Mouse (Mus musculus) left cerebral cortex, postnatal 10 days (tissue): Measurements from ENCODE around the gene Cacna1s. TPM values are rescaled to one million over a fixed set of nuclear protein-coding genes. Genes with fewer than 3 reads are reported as not detected.

Source experiments
- DNase-seq, 2 experiments: peaks; one replicate each; pipeline ENCODE4 v3.0.0; 2021 to 2022; ENCODE audit warnings: low spot score in 2 of 2, mixed read lengths in 1 of 2; ENCODE audit errors: extremely low spot score in 1 of 2
- intact Hi-C: fragments of 180-260 bp; cut with DNase I; formaldehyde crosslinking; loops from one replicate; pipeline ENCODE4 v1.15.1; 2025
- total RNA-seq, 2 experiments: library from RNA; stranded (reverse); gene quantifications; 2 replicates each; pipeline ENCODE4 v1.2.3; 2021

Cacna1s gene
- 1 to 10 TPM; 1.5 to 2.4 TPM for total RNA-seq

GRCm38 (mm10) chr1:136052547-136052946, at the start of gene Cacna1s:
Gene Cacna1s (plus strand): TSS chr1:136052750.
- peak in 1 of 2 experiments; percentile 46 for DNase-seq
- intact Hi-C loops: loop anchor here (5.0 kb wide), 2 partner anchors 80 to 115 kb away; partner anchors contain the start of gene Kif21b

GRCm38 (mm10) chr1:136006292-136006748, 46.2 kb upstream of the Cacna1s start, which contains the start of gene Igfn1:
Gene Igfn1 (minus strand): TSS chr1:136006342.
- no peak for DNase-seq

GRCm38 (mm10) chr1:136007211-136008158, 45.1 kb upstream of the Cacna1s start, which contains the start of gene Tmem9:
Gene Tmem9 (plus strand): TSS chr1:136008150.
- peak; percentile 51 to 79 for DNase-seq
- intact Hi-C loops: no loop called here

More at GRCm38 (mm10) chr1:136006292-136006748, 46.2 kb upstream of the Cacna1s start, which contains the start of gene Igfn1:
- intact Hi-C loops: no loop called here

- intact Hi-C loops: no loop called here
- no peak for DNase-seq
These were observed 44.4 kb upstream of the Cacna1s start for GRCm38 (mm10) chr1:136008159-136008533.

- no peak for DNase-seq
- intact Hi-C loops: no loop called here
These were observed 42.3 kb upstream of the Cacna1s start for GRCm38 (mm10) chr1:136010247-136010646.

- no peak for DNase-seq
- intact Hi-C loops: no loop called here
These were observed 39.0 kb upstream of the Cacna1s start for GRCm38 (mm10) chr1:136013513-136013912.

- intact Hi-C loops: loop anchor here (5.0 kb wide), 1 partner anchor 58 kb away; no protein-coding TSS in a partner anchor
- DNase-seq: no peak
These were observed 37.6 kb upstream of the Cacna1s start for GRCm38 (mm10) chr1:136014796-136015502.

GRCm38 (mm10) chr1:136017307-136017706, 35.2 kb upstream of the Cacna1s start:
- DNase-seq: no peak
- intact Hi-C loops: loop anchor here (5.0 kb wide), 1 partner anchor 60 kb away; no protein-coding TSS in a partner anchor

- intact Hi-C loops: loop anchor here (5.0 kb wide), 1 partner anchor 61 kb away; no protein-coding TSS in a partner anchor
- peak; percentile 95 to 97 for DNase-seq
These were observed 34.6 kb upstream of the Cacna1s start for GRCm38 (mm10) chr1:136017907-136018313.

- DNase-seq: peak in 1 of 2 experiments; percentile 42
- intact Hi-C loops: loop anchor here (5.0 kb wide), 1 partner anchor 61 kb away; no protein-coding TSS in a partner anchor
These were observed 34.0 kb upstream of the Cacna1s start for GRCm38 (mm10) chr1:136018390-136019189.

- DNase-seq: no peak
- intact Hi-C loops: no loop called here
These were observed 22.3 kb upstream of the Cacna1s start for GRCm38 (mm10) chr1:136030201-136030600.

GRCm38 (mm10) chr1:136031697-136032096, 20.9 kb upstream of the Cacna1s start:
- intact Hi-C loops: no loop called here
- DNase-seq: no peak

GRCm38 (mm10) chr1:136032961-136033360, 19.6 kb upstream of the Cacna1s start:
- no peak for DNase-seq
- intact Hi-C loops: no loop called here

GRCm38 (mm10) chr1:136038746-136039538, 13.6 kb upstream of the Cacna1s start:
- intact Hi-C loops: no loop called here

GRCm38 (mm10) chr1:136040452-136040851, 12.1 kb upstream of the Cacna1s start:
- intact Hi-C loops: loop anchor here (10.0 kb wide), 1 partner anchor 204 kb away; no protein-coding TSS in a partner anchor
- no peak for DNase-seq

More at GRCm38 (mm10) chr1:136038746-136039538, 13.6 kb upstream of the Cacna1s start:
- no peak for DNase-seq

GRCm38 (mm10) chr1:136040874-136041273, 11.7 kb upstream of the Cacna1s start:
- intact Hi-C loops: loop anchor here (10.0 kb wide), 1 partner anchor 204 kb away; no protein-coding TSS in a partner anchor
- DNase-seq: no peak

GRCm38 (mm10) chr1:136045774-136046173, 6.8 kb upstream of the Cacna1s start:
- intact Hi-C loops: loop anchor here (5.0 to 10.0 kb wide), 3 partner anchors 199 to 472 kb away; no protein-coding TSS in a partner anchor
- peak in 1 of 2 experiments; percentile 70 for DNase-seq
